Mouse (Mus musculus) liver, postnatal 0 days (tissue): Measurements from ENCODE around the gene Rad9b. TPM values are rescaled to one million over a fixed set of nuclear protein-coding genes. Genes with fewer than 3 reads are reported as not detected.

ENCODE experiments used
- ATAC-seq: fragments of 200-750 bp; cut with Nextera tagmentation; 2 replicates; pipeline ENCODE4 v1.8.0; 2017; ENCODE audit warnings: mild to moderate bottlenecking, moderate library complexity
- DNase-seq: peaks from one replicate; pipeline ENCODE4 v3.0.0-alpha.2; 2016
- H3K27ac ChIP-seq: fragments of 300-500 bp; sonication (generic); 2 replicates; pipeline ENCODE4 v1.5.1; 2014; ENCODE audit warnings: antibody characterized with exemption, moderate library complexity, mild to moderate bottlenecking, low read depth
- H3K27me3 ChIP-seq: fragments of 300-500 bp; sonication (generic); 2 replicates; pipeline ENCODE4 v1.6.1; 2014; ENCODE audit warnings: low read length, control low read depth, mixed read lengths; ENCODE audit not compliant: insufficient read depth
- H3K36me3 ChIP-seq: fragments of 300-500 bp; sonication (generic); replicated peaks from 2 replicates; pipeline ENCODE4 v1.6.1; 2014; ENCODE audit warnings: mild to moderate bottlenecking, control low read depth, low read length, moderate library complexity, mixed read lengths; ENCODE audit not compliant: insufficient read depth
- H3K4me1 ChIP-seq: fragments of 300-500 bp; sonication (generic); 2 replicates; pipeline ENCODE4 v1.6.1; 2014; ENCODE audit warnings: antibody characterized with exemption, mild to moderate bottlenecking, control low read depth; ENCODE audit not compliant: insufficient read depth
- H3K4me2 ChIP-seq: fragments of 300-500 bp; sonication (generic); 2 replicates; pipeline ENCODE4 v1.6.1; 2014; ENCODE audit warnings: low read depth, mild to moderate bottlenecking, low read length, moderate library complexity, mixed read lengths
- H3K4me3 ChIP-seq: fragments of 300-500 bp; sonication (generic); 2 replicates; pipeline ENCODE4 v1.5.1; 2014; ENCODE audit warnings: low read depth, low read length
- H3K9ac ChIP-seq: fragments of 300-500 bp; sonication (generic); replicated peaks from 2 replicates; pipeline ENCODE4 v1.6.1; 2014; ENCODE audit warnings: mild to moderate bottlenecking, moderate library complexity
- H3K9me3 ChIP-seq: fragments of 300-500 bp; sonication (generic); 2 replicates; pipeline ENCODE4 v1.6.1; 2016; ENCODE audit warnings: mild to moderate bottlenecking, control low read depth, low read length, mixed read lengths
- CTCF ChIP-seq: sonication (generic); IDR thresholded peaks from 2 replicates; pipeline ENCODE4 v1.5.1; 2016; ENCODE audit warnings: antibody characterized with exemption, low read depth
- EP300 ChIP-seq: IDR thresholded peaks from 2 replicates; pipeline ENCODE4 v1.6.1; 2016; ENCODE audit warnings: antibody characterized with exemption, low read depth, mild to moderate bottlenecking
- WGBS: fragments of 180-500 bp; shearing (Covaris S2); extraction: QIAGEN DNeasy Blood & Tissue Kit; methylation state at CpG from one replicate; pipeline ENCODE4 v1.1.7; 2014; ENCODE audit not compliant: insufficient replicate concordance; 5-methylcytosine and 5-hydroxymethylcytosine counted together
- polyA plus RNA-seq: library from polyadenylated mRNA; unstranded; fragments of >200 nt; fragmentation: Nextera tagmentation; extraction: Ambion mirVana; gene quantifications from 2 replicates; pipeline ENCODE4 v1.2.1, GENCODE M21; 2015

Rad9b gene
- polyA plus RNA-seq, 1 experiment from 2014 or later, result 3.0 TPM

DNA sequence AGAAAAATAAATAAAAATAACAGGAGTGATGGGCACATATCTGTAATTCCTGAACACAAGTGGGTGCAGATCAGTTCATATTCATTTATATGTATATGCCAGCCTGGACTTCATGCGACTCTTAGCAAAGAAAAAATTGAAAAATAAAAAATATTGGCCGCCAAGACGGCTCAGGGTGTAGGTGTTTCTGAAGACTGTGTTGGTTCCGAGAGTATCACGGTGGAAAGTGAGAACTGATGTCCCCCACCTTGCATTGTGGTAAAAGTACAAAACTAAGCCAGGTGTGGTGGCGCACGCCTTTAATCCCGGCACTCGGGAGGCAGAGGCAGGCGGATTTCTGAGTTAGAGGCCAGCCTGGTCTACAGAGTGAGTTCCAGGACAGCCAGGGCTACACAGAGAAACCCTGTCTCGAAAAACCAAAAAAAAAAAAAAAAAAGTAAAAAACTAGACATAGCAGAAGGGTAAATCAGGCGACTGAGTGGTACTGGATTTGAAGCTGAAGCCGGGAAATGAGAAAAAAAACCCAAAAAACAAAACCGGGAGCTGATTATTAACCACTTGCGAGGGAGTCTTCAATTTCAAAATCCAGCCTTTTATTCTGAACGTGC lies 37.2 kb upstream of the Rad9b start:
- DNase-seq (no peak), ATAC-seq (no peak)
- Histone ChIP-seq H3K36me3 (peaks cover 5% of the 10 kb centered on the region), H3K4me2 (peak overlapping the region; percentile 90), H3K9me3 (no peaks in the 10 kb centered on the region), H3K27ac (no peak overlapping the region; the same call in 1 of the 2 replicates), H3K9ac (no peak overlapping the region; the same call in 1 of the 2 replicates), H3K4me1 (peaks cover 11% of the 10 kb centered on the region), H3K27me3 (no peaks in the 10 kb centered on the region), H3K4me3 (peak overlapping the region; percentile 99)
- TF ChIP-seq EP300, result no peak
- TF ChIP-seq CTCF, result no peak
- WGBS, result 49% methylated on average over 16 of the region's 16 CpGs

DNA sequence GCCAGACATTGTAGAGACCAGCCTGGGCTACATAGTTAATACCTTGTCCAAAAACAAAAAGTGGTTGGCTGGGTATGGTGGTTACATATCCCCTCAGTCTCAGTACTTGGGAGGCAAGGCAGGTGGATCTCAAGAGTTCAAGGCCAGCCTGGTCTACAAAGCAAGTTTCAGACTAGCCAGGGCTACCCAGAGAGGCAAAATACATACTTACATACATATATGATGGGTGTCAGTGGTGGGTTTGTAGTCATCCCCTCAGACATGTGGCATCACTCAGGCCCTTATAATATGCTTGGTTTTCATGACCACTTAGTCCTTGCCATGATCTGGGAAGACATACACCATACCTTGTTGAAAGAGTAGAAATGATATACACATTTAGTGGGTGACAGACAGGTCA lies 36.6 kb upstream of the Rad9b start:
- TF ChIP-seq CTCF (no peak), EP300 (no peak)
- ATAC-seq (no peak), DNase-seq (no peak)
- Histone ChIP-seq H3K27ac (no peak overlapping the region), H3K36me3 (peaks cover 5% of the 10 kb centered on the region), H3K4me3 (no peak overlapping the region), H3K4me2 (no peak overlapping the region), H3K4me1 (peaks cover 11% of the 10 kb centered on the region), H3K9ac (no peak overlapping the region), H3K27me3 (no peaks in the 10 kb centered on the region), H3K9me3 (no peaks in the 10 kb centered on the region)

DNA sequence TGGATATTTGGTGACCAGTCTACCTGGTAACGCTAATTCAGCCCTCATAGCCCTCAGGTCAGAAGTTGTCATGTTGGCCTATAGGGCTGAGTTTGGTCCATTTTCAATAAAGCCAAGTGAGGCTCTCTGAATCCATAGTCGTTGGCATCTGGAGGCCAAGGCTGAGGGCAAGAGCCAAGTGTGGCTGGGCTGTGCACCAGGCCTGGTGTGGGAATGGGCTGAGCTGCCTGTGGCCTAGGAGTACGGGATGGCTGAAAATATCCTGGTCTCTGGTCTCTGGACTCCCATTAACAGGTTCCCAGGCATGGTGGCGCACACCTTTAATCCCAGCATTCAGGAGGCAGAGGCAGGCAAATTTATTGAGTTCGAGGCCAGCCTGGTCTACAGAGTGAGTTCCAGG lies 36.0 kb upstream of the Rad9b start:
- ATAC-seq (no peak), DNase-seq (no peak)
- Histone ChIP-seq H3K4me3 (no peak overlapping the region), H3K4me2 (no peak overlapping the region), H3K9me3 (no peaks in the 10 kb centered on the region), H3K27ac (no peak overlapping the region), H3K4me1 (peaks cover 11% of the 10 kb centered on the region), H3K27me3 (no peaks in the 10 kb centered on the region), H3K36me3 (peaks cover 5% of the 10 kb centered on the region), H3K9ac (no peak overlapping the region)
- WGBS, result 85% methylated on average over 5 of the region's 5 CpGs
- no peak for TF ChIP-seq CTCF

DNA sequence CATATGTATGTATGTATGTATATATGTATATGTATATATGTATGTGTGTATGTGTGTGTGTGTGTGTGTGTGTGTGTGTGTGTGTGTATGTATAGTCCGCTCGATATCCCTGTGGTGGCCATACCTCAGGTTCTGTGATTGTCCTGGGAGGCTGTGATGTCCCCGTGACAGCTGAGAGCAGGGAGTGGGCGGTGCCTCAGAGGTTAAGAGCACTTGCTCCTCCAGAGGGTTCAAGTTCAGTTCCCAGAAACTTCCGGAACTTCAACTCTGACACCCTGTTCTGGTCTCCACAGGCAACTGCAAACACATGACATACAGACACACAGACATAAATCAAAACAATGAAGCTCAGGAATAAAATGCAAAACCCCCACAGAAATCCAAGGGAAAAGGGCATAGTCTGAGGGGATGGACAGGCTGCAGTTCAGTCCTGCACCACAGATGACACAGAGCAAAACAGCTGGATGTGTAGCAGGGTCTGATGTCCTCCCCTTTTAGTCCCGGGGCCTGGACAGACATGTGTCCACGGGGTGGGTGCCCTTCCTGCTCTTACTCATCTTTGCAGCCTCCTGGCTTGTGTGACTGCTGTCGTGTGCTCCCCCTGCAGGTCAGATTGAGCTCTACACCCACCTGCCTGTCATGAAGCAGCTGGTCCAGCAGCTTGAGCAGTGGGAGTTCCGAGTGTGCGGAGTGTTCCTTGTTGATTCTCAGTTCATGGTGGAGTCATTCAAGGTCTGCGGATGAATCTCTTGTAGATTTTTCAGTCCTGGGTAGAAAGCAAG lies 25.5 kb upstream of the Rad9b start:
- Histone ChIP-seq H3K27ac (no peak overlapping the region), H3K9me3 (no peaks in the 10 kb centered on the region), H3K9ac (no peak overlapping the region), H3K4me1 (no peaks in the 10 kb centered on the region), H3K4me2 (no peak overlapping the region), H3K36me3 (peaks cover 36% of the 10 kb centered on the region), H3K27me3 (no peaks in the 10 kb centered on the region), H3K4me3 (no peak overlapping the region)
- DNase-seq (peak; percentile 80), ATAC-seq (peak; percentile 72)
- 50% methylated on average over 11 of the region's 11 CpGs for WGBS
- TF ChIP-seq EP300 (no peak), CTCF (peak; percentile 96)

DNA sequence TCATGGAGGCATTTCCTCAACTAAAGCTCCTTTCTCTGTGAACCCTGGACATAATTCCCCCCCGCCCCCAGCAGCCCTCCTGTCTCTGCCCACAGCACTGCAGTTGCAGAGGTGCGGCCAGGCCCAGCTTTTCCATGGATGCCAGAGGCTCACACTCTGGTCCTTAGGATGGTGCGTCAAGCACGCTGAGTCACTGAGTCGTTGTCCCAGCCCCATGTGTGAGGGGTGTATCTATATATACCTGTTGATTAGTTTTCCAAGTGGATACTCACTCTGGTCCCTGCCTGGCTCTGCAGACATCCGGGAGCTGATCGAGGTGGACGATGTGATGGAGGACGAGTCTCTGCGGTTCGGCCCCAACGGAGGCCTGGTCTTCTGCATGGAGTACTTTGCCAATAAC lies 24.1 kb upstream of the Rad9b start:
- H3K4me3 ChIP-seq, result no peak overlapping the region
- no peaks in the 10 kb centered on the region for H3K27me3 ChIP-seq
- ATAC-seq, result no peak
- H3K4me1 ChIP-seq, result peaks cover 3% of the 10 kb centered on the region; the same call in 1 of the 2 replicates
- H3K9ac ChIP-seq, result no peak overlapping the region
- no peak overlapping the region for H3K27ac ChIP-seq
- WGBS, result 91% methylated on average over 12 of the region's 12 CpGs
- H3K9me3 ChIP-seq, result no peaks in the 10 kb centered on the region
- H3K36me3 ChIP-seq, result peaks cover 36% of the 10 kb centered on the region
- no peak for DNase-seq
- TF ChIP-seq CTCF (no peak), EP300 (no peak)
- H3K4me2 ChIP-seq, result no peak overlapping the region

DNA sequence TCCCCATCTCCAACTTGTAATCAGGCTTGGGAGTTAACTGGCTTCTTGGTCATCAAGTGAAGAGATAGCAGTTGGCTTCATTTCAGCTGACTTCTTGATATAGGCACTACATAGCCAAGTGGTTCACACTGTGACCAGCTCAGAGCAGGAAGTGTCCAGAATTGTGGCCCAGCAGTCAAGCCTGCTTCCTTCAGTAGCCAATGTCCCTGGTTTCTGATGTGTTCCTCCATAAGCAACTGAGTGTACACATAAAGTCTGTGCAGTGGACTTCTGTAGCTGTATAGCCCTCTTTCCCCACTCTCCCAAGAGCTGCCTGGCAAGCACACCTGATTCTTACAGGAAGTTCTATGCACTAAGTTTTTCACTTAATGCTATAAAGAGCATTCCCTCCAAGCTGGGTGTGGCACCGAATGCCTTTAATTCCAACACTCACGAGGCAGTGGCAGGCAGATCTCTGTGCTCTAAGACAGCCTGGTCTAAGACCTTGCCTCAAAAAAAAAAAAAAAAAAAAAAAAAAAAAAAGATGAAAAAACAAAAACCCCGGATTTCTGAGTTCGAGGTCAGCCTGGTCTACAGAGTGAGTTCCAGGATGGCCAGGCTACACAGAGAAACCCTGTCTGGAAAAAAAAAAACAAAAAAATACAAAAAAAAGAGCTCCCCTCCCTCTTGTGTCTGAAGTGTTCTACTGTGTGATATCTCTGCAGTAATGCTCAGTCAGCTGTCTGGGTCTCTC lies 23.2 kb upstream of the Rad9b start:
- ATAC-seq, result no peak

More for the DNA sequence above, 23.2 kb upstream of the Rad9b start:
- Histone ChIP-seq H3K9me3 (no peaks in the 10 kb centered on the region), H3K27me3 (no peaks in the 10 kb centered on the region), H3K9ac (no peak overlapping the region), H3K4me3 (no peak overlapping the region), H3K4me1 (peaks cover 8% of the 10 kb centered on the region; the same call in 1 of the 2 replicates), H3K27ac (no peak overlapping the region), H3K4me2 (no peak overlapping the region), H3K36me3 (peaks cover 34% of the 10 kb centered on the region)
- TF ChIP-seq CTCF (no peak), EP300 (no peak)
- WGBS, result 81% methylated on average over 4 of the region's 4 CpGs
- DNase-seq, result no peak
